Mouse (Mus musculus): ENCODE measurements around the gene Gm5129.

DNA sequence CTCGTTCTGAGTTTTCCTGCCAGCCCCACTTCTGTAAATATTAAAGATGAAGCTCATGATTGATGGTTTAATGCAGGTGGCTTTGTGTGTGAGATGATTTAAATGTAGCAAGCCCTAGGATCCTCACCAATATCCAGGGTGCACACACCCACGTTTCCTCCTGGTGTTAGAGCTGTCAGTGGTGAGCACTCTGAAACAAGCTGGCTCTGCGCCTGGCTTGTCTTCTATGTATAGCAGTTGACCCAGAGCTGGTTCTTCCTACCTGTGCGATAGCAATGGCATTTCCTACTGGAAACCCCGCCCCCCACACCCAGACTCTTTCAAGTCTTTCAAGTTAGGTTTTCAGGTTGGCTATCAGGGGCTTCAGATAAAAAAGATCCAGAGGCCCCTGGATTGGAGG is 39.7 kb upstream of the Gm5129 start:
- TF ChIP-seq CTCF (IDR thresholded peaks at IDR 0.05; ENCODE audit: control insufficient read depth, insufficient read depth, insufficient read length), result no peak
- no peak for TF ChIP-seq MAX (IDR thresholded peaks at IDR 0.05)
- TF ChIP-seq CEBPB (IDR thresholded peaks at IDR 0.05; ENCODE audit: low read depth), result no peak
- no peak for TF ChIP-seq MYOD1 (IDR thresholded peaks at IDR 0.05; ENCODE audit: control insufficient read depth, insufficient read length, low read depth)
- no peak for TF ChIP-seq MYOG (IDR thresholded peaks at IDR 0.05; ENCODE audit: control insufficient read depth, extremely low read depth, insufficient read length)

Measured in C2C12 (cell line).